Mouse (Mus musculus): Measurements from ENCODE around the gene Pole.

DNA sequence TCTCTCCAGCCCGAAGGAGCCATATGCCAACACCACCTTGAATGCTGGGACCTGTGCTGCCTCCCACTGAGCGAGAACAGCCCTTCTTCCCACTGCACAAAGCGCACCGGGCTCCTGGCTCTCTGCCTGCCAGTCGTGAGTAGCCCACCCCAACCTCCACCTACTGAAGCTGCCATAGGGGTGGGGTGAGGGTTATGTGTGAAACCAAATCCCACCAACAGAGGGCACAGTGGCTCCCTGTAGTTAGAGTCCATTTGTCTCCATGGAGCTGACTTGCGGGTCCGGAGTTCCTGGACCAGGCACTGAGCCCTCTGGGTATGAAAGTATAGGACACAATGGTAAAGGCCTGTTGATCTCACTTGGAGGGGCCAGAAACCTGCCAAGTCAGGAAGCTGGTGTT is 68.6 kb downstream of the Pole start:
- TF ChIP-seq CTCF (IDR thresholded peaks at IDR 0.05; ENCODE audit: low read depth) (peak; percentile 59), EP300 (IDR thresholded peaks at IDR 0.05; ENCODE audit: low read depth) (no peak)
